In the genomic region with DNA sequence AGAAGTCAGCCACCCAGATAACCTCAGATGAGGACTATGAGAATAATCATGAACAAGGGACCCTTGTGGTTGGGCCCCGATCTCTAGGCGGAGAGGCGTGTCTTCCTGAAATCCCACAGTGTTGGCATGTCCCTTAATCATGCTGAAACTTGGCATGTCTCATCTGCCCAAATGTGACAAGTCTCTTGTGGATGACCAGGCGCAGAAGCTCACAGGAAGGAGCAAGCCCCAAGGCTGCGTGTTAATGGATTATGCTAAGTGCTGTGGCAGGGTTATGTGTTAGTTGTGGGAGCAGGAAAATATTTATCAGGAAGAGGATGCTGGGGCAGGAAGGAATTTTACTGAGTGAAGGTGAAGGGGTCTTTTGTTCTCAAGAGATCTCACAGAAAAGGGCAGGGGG, we compare ENCODE assay signal across 11 mouse cellular contexts.
A peak's percentile ranks its signal among the peaks of the same experiment; 100 is the strongest.
DNase-seq lines count a peak whose midpoint lies in the region; ATAC-seq lines count a peak whose summit lies in the region.
"Had no signal": no experiment of that assay in that cellular context is flagged by ENCODE, and none has a peak within 500 bp of the region (broad histone marks: within the 10 kb centered on the region; RNA-seq: fewer than 3 reads in every experiment).

No protein-coding gene starts in this region.

- H3K36me3 ChIP-seq in lung, embryonic 15.5 days, result no peaks in the 10 kb centered on the region
- no peaks in the 10 kb centered on the region for H3K36me3 ChIP-seq in neural tube, embryonic 15.5 days

- H3K4me3 ChIP-seq in lung, embryonic 15.5 days, result no peak overlapping the region
- H3K4me3 ChIP-seq in neural tube, embryonic 15.5 days (replicated peaks), result no peak overlapping the region
- H3K4me3 ChIP-seq: forebrain, embryonic 10.5 days; midbrain, embryonic 12.5 days had no signal

- no peaks in the 10 kb centered on the region for H3K27me3 ChIP-seq in lung, embryonic 15.5 days
- H3K27me3 ChIP-seq in neural tube, embryonic 15.5 days (replicated peaks), result no peaks in the 10 kb centered on the region
- H3K27me3 ChIP-seq: midbrain, embryonic 12.5 days had no signal

- H3K4me2 ChIP-seq in lung, embryonic 15.5 days, result no peak overlapping the region
- H3K4me2 ChIP-seq in neural tube, embryonic 15.5 days, result no peak overlapping the region
- H3K4me2 ChIP-seq: midbrain, embryonic 12.5 days had no signal

- DNase-seq in embryo, embryonic 10 days (ENCODE audit: low spot score), result peak; percentile 21
- DNase-seq in embryo, embryonic 11 days, result no peak
- DNase-seq in lung, postnatal 36 days, result no peak
- peak; percentile 9 for DNase-seq in kidney, adult 18-20 months
- DNase-seq in adrenal gland, adult 8-10 months, result no peak
- DNase-seq in gastrocnemius, postnatal 14 days, result no peak
- DNase-seq: right cerebral cortex, adult 18-20 months had no signal

- ATAC-seq in lung, embryonic 15.5 days (ENCODE audit: borderline replicate concordance, extremely low read depth, low FRiP score, low TSS enrichment), result peak; percentile 33; the same call in 1 of the 2 replicates
- ATAC-seq in neural tube, embryonic 15.5 days (ENCODE audit: low FRiP score), result no peak

- no peaks in the 10 kb centered on the region for H3K9me3 ChIP-seq in lung, embryonic 15.5 days
- no peaks in the 10 kb centered on the region for H3K9me3 ChIP-seq in neural tube, embryonic 15.5 days (replicated peaks)
- H3K9me3 ChIP-seq: forebrain, embryonic 10.5 days; midbrain, embryonic 12.5 days had no signal

- intact Hi-C loops in gastrocnemius, postnatal 14 days (cut with DNase I; ENCODE audit: low total_unique reads), result no loop called here

- H3K9ac ChIP-seq in lung, embryonic 15.5 days, result no peak overlapping the region
- no peak overlapping the region for H3K9ac ChIP-seq in neural tube, embryonic 15.5 days (replicated peaks)
- H3K9ac ChIP-seq: midbrain, embryonic 12.5 days had no signal

- peak overlapping the region; percentile 91 for H3K27ac ChIP-seq in lung, embryonic 15.5 days
- H3K27ac ChIP-seq in neural tube, embryonic 15.5 days (replicated peaks), result peak overlapping the region; percentile 54; the same call in 1 of the 2 replicates
- H3K27ac ChIP-seq: forebrain, embryonic 10.5 days; midbrain, embryonic 12.5 days had no signal

- peaks cover 25% of the 10 kb centered on the region for H3K4me1 ChIP-seq in lung, embryonic 15.5 days
- H3K4me1 ChIP-seq in neural tube, embryonic 15.5 days, result peaks cover 19% of the 10 kb centered on the region

- WGBS in lung, embryonic 15.5 days, result 38% methylated on average over 5 of the region's 5 CpGs
- 57% methylated on average over 5 of the region's 5 CpGs for WGBS in neural tube, embryonic 15.5 days

Comparison
In these comparisons a context has a peak if more than half of its experiments do, and no peak if none do; other contexts are left out.
1. DNase-seq: peak in embryo, embryonic 10 days (single experiment) and kidney, adult 18-20 months (single experiment); none in embryo, embryonic 11 days (single experiment), lung, postnatal 36 days (single experiment), adrenal gland, adult 8-10 months (single experiment) and gastrocnemius, postnatal 14 days (single experiment).